Mouse (Mus musculus): Measurements from ENCODE around the gene Rsph6a.

Gene Rsph6a

GRCm38 (mm10) chr7:19107436-19107835 is 52.9 kb downstream of the Rsph6a start:
- no peak for DNase-seq

DNA sequence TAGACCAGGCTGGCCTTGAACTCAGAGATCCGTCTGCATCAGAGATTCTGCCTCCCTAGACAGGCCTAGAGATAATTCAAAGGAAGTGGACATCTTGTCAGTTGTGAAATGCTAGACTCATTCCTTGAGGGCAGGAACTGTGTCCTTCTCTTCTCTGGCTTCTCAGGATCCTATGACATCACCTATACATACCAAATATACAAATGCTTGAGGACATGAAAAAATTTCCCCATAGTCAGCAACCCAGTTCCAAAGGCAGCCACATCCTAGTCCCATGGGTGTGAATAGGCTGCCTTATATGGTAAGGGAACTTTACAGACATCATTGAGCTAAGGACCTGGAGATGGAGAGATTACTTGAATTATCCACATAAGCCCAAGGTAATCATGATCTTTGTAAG is 55.1 kb downstream of the Rsph6a start:
- DNase-seq: no peak

- DNase-seq: peak; percentile 67
Measured at GRCm38 (mm10) chr7:19118028-19118771, 63.7 kb downstream of the Rsph6a start, which contains the start of gene Gm4969. TSS of gene Gm4969 (minus strand) at chr7:19118368.

DNA sequence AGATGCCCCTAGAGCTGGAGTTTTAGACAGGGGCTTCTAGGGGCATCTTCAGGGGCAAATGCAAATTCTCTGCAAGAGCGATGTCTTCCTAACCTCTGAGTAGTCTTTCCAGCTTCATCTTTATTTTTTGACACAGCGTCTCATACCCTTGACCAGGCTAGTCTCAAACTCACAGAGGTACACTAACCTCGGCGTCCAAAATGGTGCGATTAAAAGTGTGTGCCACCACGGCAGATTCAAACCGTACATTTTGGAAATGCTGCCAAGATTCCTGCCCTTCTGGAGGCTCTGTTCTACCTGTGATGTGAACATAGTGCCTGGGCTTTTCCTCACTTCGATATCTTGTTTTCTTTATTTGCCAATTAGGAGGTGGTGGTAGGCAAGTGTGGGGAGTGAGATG is 64.6 kb downstream of the Rsph6a start:
- DNase-seq: peak; percentile 50

DNA sequence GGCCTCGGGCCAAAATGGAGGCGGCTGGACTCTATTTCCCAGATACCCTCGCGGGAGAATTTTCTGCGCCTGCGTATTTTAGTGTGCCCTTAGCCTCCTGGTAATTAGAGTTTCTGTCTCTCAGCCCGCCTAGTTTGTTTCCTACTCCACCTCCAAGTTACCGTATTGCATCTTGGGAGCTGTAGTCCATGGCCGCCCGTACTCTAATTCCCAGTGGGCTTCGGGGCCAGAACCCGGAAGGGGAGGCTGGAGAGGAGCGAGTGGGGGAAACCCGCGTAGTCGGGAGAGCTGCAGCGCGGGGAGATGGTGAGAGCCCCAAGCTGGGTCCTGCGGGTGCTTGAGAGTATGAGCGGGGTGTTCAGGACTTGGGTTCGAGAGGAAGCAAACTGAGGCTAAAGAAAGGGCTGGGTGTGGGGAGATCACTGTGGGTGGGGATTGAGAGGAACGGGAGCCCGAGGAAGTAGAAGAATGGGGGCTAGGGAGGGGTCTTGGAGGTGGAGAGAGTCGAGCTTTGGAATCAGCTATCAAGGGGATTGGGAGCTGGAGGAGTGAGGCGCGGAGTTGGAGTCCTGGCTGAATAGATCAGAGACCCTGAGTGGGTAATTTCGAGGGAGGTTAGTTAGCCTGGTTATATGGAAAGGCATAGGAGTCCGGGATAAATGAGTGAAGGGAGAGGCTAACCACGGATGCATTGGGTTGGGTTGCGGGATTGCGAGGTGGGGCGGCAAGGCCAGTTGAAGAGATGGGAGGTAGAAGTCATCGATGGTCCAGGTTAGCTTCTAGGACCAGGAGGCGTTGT is 65.3 kb downstream of the Rsph6a start, which contains the start of gene Fbxo46:
Fbxo46 (plus strand) TSS at position 229 of the 799 bp plus-strand sequence.
- DNase-seq: peak; percentile 98

DNA sequence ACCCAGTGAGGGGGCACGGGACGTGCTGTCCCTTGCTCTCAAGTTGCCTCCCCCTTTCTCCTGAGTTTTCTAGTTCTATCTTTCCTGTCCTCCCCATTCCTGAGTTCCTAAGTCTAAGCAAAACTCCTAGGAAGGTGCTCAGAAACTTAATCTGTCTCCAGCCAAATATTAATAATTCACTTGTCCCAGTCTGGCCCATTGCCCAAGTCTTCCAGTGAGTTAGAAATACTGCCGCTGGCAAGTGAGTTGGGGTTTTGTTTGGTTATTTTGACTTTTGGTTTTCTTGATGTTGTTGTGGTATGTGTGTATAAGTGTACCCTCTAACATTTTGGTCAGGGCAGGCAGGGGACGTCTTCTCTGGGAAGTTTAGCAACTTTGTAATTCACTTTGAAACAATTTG is 67.2 kb downstream of the Rsph6a start:
- DNase-seq: peak; percentile 88
